Mouse (Mus musculus): ENCODE data around the gene Chst12. TPM values are rescaled to one million over a fixed set of nuclear protein-coding genes. Genes with fewer than 3 reads are reported as not detected.

Gene Chst12
- polyA plus RNA-seq, 1 experiment: 22.5 TPM

DNA sequence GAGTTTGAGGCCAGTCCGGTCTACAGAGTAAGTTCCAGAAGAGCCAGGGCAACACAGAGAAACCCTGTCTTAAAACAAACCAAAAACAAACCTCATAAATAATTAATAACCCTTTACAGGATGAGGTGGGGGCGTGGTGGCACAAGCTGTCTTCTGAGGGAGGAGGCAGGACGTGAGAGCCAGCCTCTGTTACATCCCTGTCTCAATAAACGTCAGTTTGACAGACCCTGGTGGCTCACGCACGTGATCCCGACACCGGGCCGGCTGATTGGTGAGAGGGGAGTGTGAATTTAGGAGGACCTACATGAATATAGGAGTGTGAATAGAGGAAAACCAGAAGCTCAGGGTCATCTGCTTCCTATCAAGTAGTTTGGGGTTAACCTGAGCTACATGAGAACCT lies 3.9 kb downstream of the Chst12 start:
- WGBS: 56% methylated on average over 9 of the region's 9 CpGs
- Histone ChIP-seq H3K4me3 (replicated peaks; ENCODE audit: insufficient read depth, low read depth, low read length) (no peak overlapping the region), H3K4me1 (ENCODE audit: control insufficient read depth, insufficient read depth, low read length) (peaks cover 23% of the 10 kb centered on the region), H3K27me3 (ENCODE audit: control insufficient read depth, insufficient read depth, low read length) (no peaks in the 10 kb centered on the region), H3K27ac (ENCODE audit: insufficient read depth, low read length) (no peak overlapping the region)
- TF ChIP-seq CTCF (IDR thresholded peaks at IDR 0.05; ENCODE audit: borderline replicate concordance, insufficient read depth, low read depth, low read length) (no peak), POLR2A (IDR thresholded peaks at IDR 0.05; ENCODE audit: borderline replicate concordance, insufficient read depth, low read length) (no peak)
- DNase-seq: no peak

- Histone ChIP-seq H3K27me3 (ENCODE audit: control insufficient read depth, insufficient read depth, low read length) (no peaks in the 10 kb centered on the region), H3K4me3 (replicated peaks; ENCODE audit: insufficient read depth, low read depth, low read length) (no peak overlapping the region), H3K4me1 (ENCODE audit: control insufficient read depth, insufficient read depth, low read length) (peaks cover 23% of the 10 kb centered on the region), H3K27ac (ENCODE audit: insufficient read depth, low read length) (no peak overlapping the region)
- TF ChIP-seq CTCF (IDR thresholded peaks at IDR 0.05; ENCODE audit: borderline replicate concordance, insufficient read depth, low read depth, low read length) (no peak), POLR2A (IDR thresholded peaks at IDR 0.05; ENCODE audit: borderline replicate concordance, insufficient read depth, low read length) (no peak)
- DNase-seq: peak; percentile 26 to 42
- WGBS: 23% methylated on average over 27 of the region's 27 CpGs
These were observed 5.0 kb downstream of the Chst12 start for GRCm38 (mm10) chr5:140510012-140511000.

DNA sequence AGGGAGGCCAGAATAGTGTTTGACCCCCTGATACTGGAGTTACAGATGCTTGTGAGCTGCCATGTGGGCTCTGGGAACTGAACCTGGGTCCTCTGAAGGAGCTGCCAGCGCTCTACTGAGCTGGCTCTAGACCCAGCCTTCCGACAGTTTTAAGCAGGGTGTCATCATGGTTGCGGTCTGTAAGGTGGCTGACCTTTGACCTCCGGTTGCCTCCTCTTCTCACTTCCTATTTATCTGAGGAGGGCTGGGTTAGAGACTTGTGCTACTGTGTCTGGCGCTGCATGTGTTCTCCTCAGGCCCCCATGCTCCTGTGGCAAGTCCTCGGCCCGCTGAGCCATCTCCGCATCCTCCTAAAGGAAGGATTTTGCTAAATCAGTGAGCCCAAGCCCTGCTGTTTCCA lies 8.6 kb downstream of the Chst12 start:
- Histone ChIP-seq H3K4me3 (replicated peaks; ENCODE audit: insufficient read depth, low read depth, low read length) (no peak overlapping the region), H3K27ac (ENCODE audit: insufficient read depth, low read length) (no peak overlapping the region), H3K4me1 (ENCODE audit: control insufficient read depth, insufficient read depth, low read length) (peaks cover 5% of the 10 kb centered on the region), H3K27me3 (ENCODE audit: control insufficient read depth, insufficient read depth, low read length) (no peaks in the 10 kb centered on the region)
- TF ChIP-seq CTCF (IDR thresholded peaks at IDR 0.05; ENCODE audit: borderline replicate concordance, insufficient read depth, low read depth, low read length): no peak
- TF ChIP-seq POLR2A (IDR thresholded peaks at IDR 0.05; ENCODE audit: borderline replicate concordance, insufficient read depth, low read length): no peak
- 79% methylated on average over 8 of the region's 8 CpGs for WGBS
- no peak for DNase-seq

- Histone ChIP-seq H3K4me3 (replicated peaks; ENCODE audit: insufficient read depth, low read depth, low read length) (no peak overlapping the region), H3K4me1 (ENCODE audit: control insufficient read depth, insufficient read depth, low read length) (peaks cover 5% of the 10 kb centered on the region), H3K27me3 (ENCODE audit: control insufficient read depth, insufficient read depth, low read length) (no peaks in the 10 kb centered on the region), H3K27ac (ENCODE audit: insufficient read depth, low read length) (no peak overlapping the region)
- 65% methylated on average over 7 of the region's 7 CpGs for WGBS
- TF ChIP-seq CTCF (IDR thresholded peaks at IDR 0.05; ENCODE audit: borderline replicate concordance, insufficient read depth, low read depth, low read length) (no peak), POLR2A (IDR thresholded peaks at IDR 0.05; ENCODE audit: borderline replicate concordance, insufficient read depth, low read length) (no peak)
- no peak for DNase-seq
These were observed 9.6 kb downstream of the Chst12 start for GRCm38 (mm10) chr5:140514799-140515486.

DNA sequence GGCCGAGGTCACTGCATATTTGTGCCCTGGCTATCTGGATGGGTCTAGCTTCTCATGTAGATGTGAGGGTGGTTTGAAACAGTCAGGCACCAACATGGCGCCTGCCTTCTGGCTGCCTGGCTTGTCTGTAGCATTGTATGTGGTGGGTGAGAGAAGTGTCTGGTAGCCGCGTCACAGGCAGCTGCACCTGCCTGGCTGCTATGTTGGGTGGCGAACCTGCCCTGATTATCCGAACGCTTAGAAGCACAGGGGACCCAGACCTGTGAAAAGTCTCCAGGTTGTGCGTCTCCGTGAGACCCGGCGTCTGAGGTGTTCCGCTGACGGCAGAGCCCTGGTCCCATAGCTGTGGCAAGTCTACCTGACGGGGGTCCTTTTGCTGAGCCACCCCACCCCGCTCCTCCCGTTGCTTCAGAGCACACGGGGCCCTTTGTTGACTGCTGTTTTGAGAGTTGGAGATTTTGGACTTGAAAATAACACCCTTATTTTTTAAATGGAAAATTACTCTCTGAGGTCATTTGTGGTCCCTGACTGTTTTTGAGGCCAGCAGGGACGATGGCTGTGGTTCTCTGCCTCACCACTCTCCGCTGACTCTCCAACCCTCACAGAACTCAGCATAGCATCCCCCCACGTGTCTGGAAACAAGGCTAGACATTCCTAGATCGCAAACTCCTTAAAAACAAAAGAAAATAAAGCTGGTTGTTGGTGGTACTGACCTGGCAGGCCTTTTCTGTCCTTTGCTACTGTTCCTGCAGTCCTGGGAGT lies 12.0 kb downstream of the Chst12 start:
- Histone ChIP-seq H3K4me3 (replicated peaks; ENCODE audit: insufficient read depth, low read depth, low read length) (no peak overlapping the region), H3K27ac (ENCODE audit: insufficient read depth, low read length) (no peak overlapping the region), H3K4me1 (ENCODE audit: control insufficient read depth, insufficient read depth, low read length) (no peaks in the 10 kb centered on the region), H3K27me3 (ENCODE audit: control insufficient read depth, insufficient read depth, low read length) (no peaks in the 10 kb centered on the region)
- DNase-seq: no peak
- TF ChIP-seq CTCF (IDR thresholded peaks at IDR 0.05; ENCODE audit: borderline replicate concordance, insufficient read depth, low read depth, low read length) (no peak), POLR2A (IDR thresholded peaks at IDR 0.05; ENCODE audit: borderline replicate concordance, insufficient read depth, low read length) (no peak)
- 86% methylated on average over 21 of the region's 21 CpGs for WGBS

DNA sequence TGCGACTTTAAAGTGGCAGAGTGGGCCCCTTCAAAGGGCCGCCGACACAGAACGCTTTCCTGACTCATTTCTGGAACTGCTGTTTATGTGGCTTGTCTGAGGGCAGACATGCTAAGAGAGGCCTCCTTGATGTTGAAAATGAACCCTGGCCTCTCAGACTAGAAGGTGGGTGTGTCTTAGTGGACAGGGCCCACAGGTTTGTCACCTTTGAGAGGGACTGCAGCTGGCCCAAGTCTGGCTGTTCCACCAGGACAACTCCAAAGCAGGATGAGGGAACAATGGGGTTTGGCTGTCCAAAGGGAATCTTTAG lies 12.5 kb downstream of the Chst12 start:
- H3K4me3 ChIP-seq (replicated peaks; ENCODE audit: insufficient read depth, low read depth, low read length): no peak overlapping the region

DNA sequence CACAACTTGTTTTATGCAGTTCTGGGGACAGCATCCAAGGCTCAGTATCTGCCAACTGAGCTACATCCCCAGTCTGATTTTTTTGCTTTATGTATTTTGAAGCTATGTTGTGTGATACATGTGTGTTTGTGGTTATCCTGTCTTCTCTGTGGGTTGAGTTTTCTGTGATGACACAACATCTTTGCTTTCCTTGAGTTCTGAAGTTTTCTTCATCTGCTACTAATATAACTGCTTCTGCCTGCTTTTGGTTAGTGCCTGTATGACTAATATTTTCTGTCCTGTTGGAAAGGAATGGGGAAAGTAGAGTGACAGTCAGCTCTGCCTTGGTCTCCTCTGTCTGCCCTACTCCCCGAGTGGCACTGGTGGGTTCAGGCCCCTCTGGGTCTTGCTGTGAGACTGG lies 15.8 kb downstream of the Chst12 start:
- no peaks in the 10 kb centered on the region for H3K4me1 ChIP-seq (ENCODE audit: control insufficient read depth, insufficient read depth, low read length)
- H3K27me3 ChIP-seq (ENCODE audit: control insufficient read depth, insufficient read depth, low read length): no peaks in the 10 kb centered on the region
- 58% methylated on average over 1 of the region's 1 CpGs for WGBS
- H3K4me3 ChIP-seq (replicated peaks; ENCODE audit: insufficient read depth, low read depth, low read length): no peak overlapping the region
- H3K27ac ChIP-seq (ENCODE audit: insufficient read depth, low read length): no peak overlapping the region
- no peak for DNase-seq
- TF ChIP-seq POLR2A (IDR thresholded peaks at IDR 0.05; ENCODE audit: borderline replicate concordance, insufficient read depth, low read length) (no peak), CTCF (IDR thresholded peaks at IDR 0.05; ENCODE audit: borderline replicate concordance, insufficient read depth, low read depth, low read length) (no peak)

More for the DNA sequence above, 12.5 kb downstream of the Chst12 start:
- 86% methylated on average over 4 of the region's 4 CpGs for WGBS
- no peak for DNase-seq
- H3K27me3 ChIP-seq (ENCODE audit: control insufficient read depth, insufficient read depth, low read length): no peaks in the 10 kb centered on the region
- no peak for TF ChIP-seq CTCF (IDR thresholded peaks at IDR 0.05; ENCODE audit: borderline replicate concordance, insufficient read depth, low read depth, low read length)
- TF ChIP-seq POLR2A (IDR thresholded peaks at IDR 0.05; ENCODE audit: borderline replicate concordance, insufficient read depth, low read length): no peak
- no peak overlapping the region for H3K27ac ChIP-seq (ENCODE audit: insufficient read depth, low read length)
- H3K4me1 ChIP-seq (ENCODE audit: control insufficient read depth, insufficient read depth, low read length): no peaks in the 10 kb centered on the region

Data from cerebellum, adult 2 months (tissue).